Mouse (Mus musculus) MN1 (cell line): ENCODE data around the gene Gm6676.
"Not testable (repeated sequence)": the region's sequence is repeated elsewhere in the genome, so short reads cannot be mapped to it uniquely, and the experiment has no call there.

Source experiments
- DNase-seq: peaks from one replicate; pipeline ENCODE4 v3.0.0-alpha.2; 2016; ENCODE audit warnings: low spot score

The Gm6676 gene

DNA sequence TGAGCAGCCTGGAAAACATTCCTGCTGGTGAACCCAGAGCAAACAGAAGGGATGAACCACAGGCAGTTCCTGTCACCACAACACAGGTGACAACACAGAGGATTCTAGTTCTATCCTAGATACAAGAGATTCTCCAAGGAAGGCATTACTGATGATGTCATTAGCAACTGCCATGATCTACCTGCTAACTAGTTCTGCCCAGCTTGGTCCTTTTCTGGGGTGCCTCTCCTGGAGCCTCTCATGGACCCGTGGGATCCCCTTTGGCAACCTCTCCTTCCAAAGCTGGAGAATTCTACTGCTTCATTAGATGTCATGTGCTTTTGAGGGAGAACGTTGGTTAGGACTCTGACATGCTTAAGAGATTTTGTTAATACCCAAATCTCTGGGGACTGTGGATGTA is at the start of gene Gm6676:
Gene Gm6676, minus strand, starts transcription at position 101 of the 400 bp plus-strand sequence.
- not testable (repeated sequence) for DNase-seq

DNA sequence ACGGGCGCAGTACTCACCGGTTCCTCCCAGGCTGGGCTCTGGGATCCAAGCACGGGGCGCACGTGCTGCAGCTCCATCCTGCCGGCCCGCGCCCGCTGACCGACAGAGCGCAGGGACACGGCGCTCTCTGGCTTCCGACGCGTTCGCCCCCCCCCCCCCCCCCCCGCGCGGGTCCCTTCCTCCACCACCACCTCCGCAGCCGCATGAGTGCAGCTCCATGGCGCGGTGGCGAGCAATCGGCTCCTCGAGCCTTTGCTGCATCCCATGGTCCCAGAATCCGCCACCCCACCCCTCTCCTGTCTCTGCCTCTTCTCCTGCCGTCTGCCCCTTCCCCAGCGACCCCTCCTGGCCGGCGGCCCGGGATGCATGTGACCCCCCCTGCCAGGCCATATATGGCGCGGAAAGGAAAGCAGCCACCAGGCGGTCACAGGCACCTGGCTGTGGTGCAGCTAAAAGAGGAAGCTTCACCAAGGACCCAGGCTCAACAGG is 49.3 kb upstream of the Gm6676 start, which contains the start of gene Gm3512:
Gene Gm3512, minus strand, starts transcription at position 51 of the 489 bp plus-strand sequence.
- peak; percentile 4 for DNase-seq

DNA sequence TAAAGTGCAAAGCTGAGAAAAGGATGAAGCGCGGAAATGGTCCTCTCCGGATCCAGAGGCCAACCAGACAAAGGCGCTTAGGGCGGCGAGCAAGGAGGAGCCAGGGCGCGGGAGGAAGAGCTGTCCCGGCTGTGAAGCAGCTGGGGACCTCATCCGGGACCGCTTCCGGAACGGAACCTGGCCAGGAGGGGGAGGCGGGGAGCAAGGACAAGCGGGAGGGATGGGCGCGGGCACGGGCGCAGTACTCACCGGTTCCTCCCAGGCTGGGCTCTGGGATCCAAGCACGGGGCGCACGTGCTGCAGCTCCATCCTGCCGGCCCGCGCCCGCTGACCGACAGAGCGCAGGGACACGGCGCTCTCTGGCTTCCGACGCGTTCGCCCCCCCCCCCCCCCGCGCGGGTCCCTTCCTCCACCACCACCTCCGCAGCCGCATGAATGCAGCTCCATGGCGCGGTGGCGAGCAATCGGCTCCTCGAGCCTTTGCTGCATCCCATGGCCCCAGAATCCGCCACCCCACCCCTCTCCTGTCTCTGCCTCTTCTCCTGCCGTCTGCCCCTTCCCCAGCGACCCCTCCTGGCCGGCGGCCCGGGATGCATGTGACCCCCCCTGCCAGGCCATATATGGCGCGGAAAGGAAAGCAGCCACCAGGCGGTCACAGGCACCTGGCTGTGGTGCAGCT is 19.9 kb downstream of the Gm6676 start:
- DNase-seq, result peak; percentile 5

DNA sequence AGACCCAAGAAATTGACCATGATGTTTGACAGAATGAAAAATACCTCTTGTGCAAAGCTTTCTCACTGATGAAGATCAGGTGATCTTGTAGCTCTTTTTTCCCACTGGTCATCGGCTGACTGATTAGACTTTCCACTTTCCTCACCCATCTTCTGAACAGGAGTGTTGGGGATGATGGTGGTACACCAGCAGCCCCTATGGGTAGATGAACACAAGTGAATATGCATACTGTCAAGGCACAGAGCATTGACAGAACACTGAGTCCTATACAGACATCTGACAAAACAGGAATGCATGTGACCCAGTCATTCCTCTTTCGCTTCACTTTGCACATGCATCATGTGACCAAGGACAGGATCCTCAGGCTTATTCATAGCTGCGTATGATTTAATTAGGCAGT is 24.7 kb downstream of the Gm6676 start, which contains the start of gene Gm3696:
Gene Gm3696, minus strand, starts transcription at position 101 of the 400 bp plus-strand sequence.
- DNase-seq, result not testable (repeated sequence)
